Mouse (Mus musculus) gastrocnemius, postnatal 36 days (tissue): ENCODE measurements around the gene Slc4a1. TPM values are rescaled to one million over a fixed set of nuclear protein-coding genes. Genes with fewer than 3 reads are reported as not detected.

Experiments used
- DNase-seq, 2 experiments: peaks; one replicate each; pipeline ENCODE4 v3.0.0; 2022
- intact Hi-C: fragments of 180-260 bp; cut with DNase I; formaldehyde crosslinking; loops from one replicate; pipeline ENCODE4 v1.15.1; 2025
- microRNA-seq, 2 experiments: library from miRNA; unstranded; fragments of <30 nt; microRNA quantifications; one replicate each; pipeline ENCODE4 v1.2.0; 2021
- total RNA-seq, 2 experiments: library from RNA; stranded (reverse); gene quantifications; 2 replicates each; pipeline ENCODE4 v1.2.3; 2021

Slc4a1 gene
- total RNA-seq, 2 experiments from 2014 or later = 0.31 TPM; not detected in 1

- no peak for DNase-seq
- intact Hi-C loops = no loop called here
These were observed 56.0 kb downstream of the Slc4a1 start for GRCm38 (mm10) chr11:102309821-102310617.

- intact Hi-C loops = loop anchor here (1.0 kb wide), 1 partner anchor 121 kb away; the partner anchor contains the start of gene Grn
- peak; percentile 95 for DNase-seq
These were observed 57.0 kb downstream of the Slc4a1 start for GRCm38 (mm10) chr11:102308979-102309378.

- intact Hi-C loops = loop anchor here (1.0 kb wide), 1 partner anchor 122 kb away; the partner anchor contains the start of gene Grn
- DNase-seq = no peak
These were observed 57.9 kb downstream of the Slc4a1 start for GRCm38 (mm10) chr11:102308104-102308503.

GRCm38 (mm10) chr11:102305359-102305758 is 60.6 kb downstream of the Slc4a1 start:
- intact Hi-C loops = no loop called here
- no peak for DNase-seq

GRCm38 (mm10) chr11:102304141-102304540 is 61.9 kb downstream of the Slc4a1 start:
- DNase-seq = no peak
- intact Hi-C loops = no loop called here

- intact Hi-C loops = no loop called here
- no peak for DNase-seq
These were observed 66.2 kb downstream of the Slc4a1 start for GRCm38 (mm10) chr11:102299839-102300238.

Small RNA genes within 50 kb of the gene (microRNA-seq; reads per million reads assigned to microRNA genes)
- 0 reads per million in 2 experiments for gene Mir6930

Other genes with a start within 250 kb of the Slc4a1 start
- gene Nags, start 220.7 kb downstream of the Slc4a1 start, total RNA-seq = not detected
- 10 to 100 TPM; 10.1 to 11.4 TPM for gene Tmem101, start 209.8 kb downstream of the Slc4a1 start, total RNA-seq
- gene Lsm12, start 180.9 kb downstream of the Slc4a1 start, total RNA-seq = 10 to 100 TPM; 86.6 to 89.2 TPM
- gene G6pc3, start 176.6 kb downstream of the Slc4a1 start, total RNA-seq = 10 to 100 TPM; 45.6 TPM
- gene Hdac5, start 136.0 kb downstream of the Slc4a1 start, total RNA-seq = 10 to 100 TPM; 62.2 to 78.7 TPM
- not detected for gene BC030867, start 117.3 kb downstream of the Slc4a1 start, total RNA-seq
- 10 to 100 TPM; 76.7 to 88.7 TPM for gene Asb16, start 97.5 kb downstream of the Slc4a1 start, total RNA-seq
- 10 to 100 TPM; 12.7 to 13.5 TPM for gene Tmub2, start 81.3 kb downstream of the Slc4a1 start, total RNA-seq
- 10 to 100 TPM; 11.4 to 11.9 TPM for gene Atxn7l3, start 69.6 kb downstream of the Slc4a1 start, total RNA-seq
- 10 to 100 TPM; 29.1 to 37.7 TPM for gene Ubtf, start 46.5 kb downstream of the Slc4a1 start, total RNA-seq
- gene Rundc3a, start 27.2 kb upstream of the Slc4a1 start, total RNA-seq = not detected
- gene Slc25a39, start 41.7 kb upstream of the Slc4a1 start, total RNA-seq = 10 to 100 TPM; 56.2 to 64.3 TPM
- 10 to 100 TPM; 23.5 to 24.8 TPM for gene Grn, start 64.1 kb upstream of the Slc4a1 start, total RNA-seq
- 1 to 10 TPM; 1.4 to 1.6 TPM for gene Fam171a2, start 81.5 kb upstream of the Slc4a1 start, total RNA-seq
- 1 to 10 TPM in 1 of 2 experiments, under 1 TPM in 1; 0.56 to 1.1 TPM for gene Itga2b, start 103.9 kb upstream of the Slc4a1 start, total RNA-seq
- 10 to 100 TPM; 20.2 to 24.4 TPM for gene Gpatch8, start 190.2 kb upstream of the Slc4a1 start, total RNA-seq
- not detected for gene Gm11627, start 213.3 kb upstream of the Slc4a1 start, total RNA-seq
- gene Fzd2, start 238.2 kb upstream of the Slc4a1 start, total RNA-seq = 1 to 10 TPM; 1.3 to 2.4 TPM